Mouse (Mus musculus) neural tube, embryonic 11.5 days (tissue): ENCODE data around the gene Rnf186. TPM values are rescaled to one million over a fixed set of nuclear protein-coding genes. Genes with fewer than 3 reads are reported as not detected.
"Not testable (repeated sequence)": the region's sequence is repeated elsewhere in the genome, so short reads cannot be mapped to it uniquely, and the experiment has no call there.

Experiments
- ATAC-seq: fragments of 200-750 bp; cut with Nextera tagmentation; 2 replicates; pipeline ENCODE4 v1.8.0; 2017; ENCODE audit warnings: moderate number of reproducible peaks, mild to moderate bottlenecking, moderate TSS enrichment, moderate library complexity; ENCODE audit not compliant: insufficient read depth, low FRiP score, low TSS enrichment
- DNase-seq: peaks from one replicate; pipeline ENCODE4 v3.0.0-alpha.2; 2015; ENCODE audit warnings: low spot score
- H3K27ac ChIP-seq: fragments of 300-500 bp; sonication (generic); 2 replicates; pipeline ENCODE4 v1.5.1; 2014; ENCODE audit warnings: low read depth, mild to moderate bottlenecking, low read length
- H3K27me3 ChIP-seq: fragments of 300-500 bp; sonication (generic); 2 replicates; pipeline ENCODE4 v1.6.1; 2014; ENCODE audit warnings: mild to moderate bottlenecking, low read length, mixed read lengths; ENCODE audit not compliant: control insufficient read depth, insufficient read depth
- H3K36me3 ChIP-seq: fragments of 300-500 bp; sonication (generic); 2 replicates; pipeline ENCODE4 v1.6.1; 2014; ENCODE audit warnings: mild to moderate bottlenecking, low read length, moderate library complexity, mixed read lengths; ENCODE audit not compliant: control insufficient read depth, insufficient read depth
- H3K4me1 ChIP-seq: fragments of 300-500 bp; sonication (generic); 2 replicates; pipeline ENCODE4 v1.6.1; 2014; ENCODE audit warnings: low read length, mixed read lengths; ENCODE audit not compliant: control insufficient read depth, insufficient read depth
- H3K4me2 ChIP-seq: fragments of 300-500 bp; sonication (generic); 2 replicates; pipeline ENCODE4 v1.6.1; 2014; ENCODE audit warnings: low read depth, mild to moderate bottlenecking, moderate library complexity
- H3K4me3 ChIP-seq: fragments of 300-500 bp; sonication (generic); 2 replicates; pipeline ENCODE4 v1.5.1; 2014; ENCODE audit warnings: low read depth, low read length
- H3K9ac ChIP-seq: fragments of 300-500 bp; sonication (generic); 2 replicates; pipeline ENCODE4 v1.6.1; 2014; ENCODE audit warnings: mild to moderate bottlenecking, low read length
- H3K9me3 ChIP-seq: fragments of 300-500 bp; sonication (generic); 2 replicates; pipeline ENCODE4 v1.6.1; 2016; ENCODE audit warnings: low read length; ENCODE audit not compliant: control insufficient read depth
- WGBS: fragments of 180-500 bp; shearing (Covaris S2); extraction: QIAGEN DNeasy Blood & Tissue Kit; methylation state at CpG from one replicate; pipeline ENCODE4 v1.1.7; 2014; 5-methylcytosine and 5-hydroxymethylcytosine counted together
- polyA plus RNA-seq: library from polyadenylated mRNA; unstranded; fragments of >200 nt; fragmentation: Nextera tagmentation; extraction: Ambion mirVana; gene quantifications from 2 replicates; pipeline ENCODE4 v1.2.1, GENCODE M21; 2014

Rnf186 gene
- polyA plus RNA-seq, 1 experiment from 2014 or later, result not detected

GRCm38 (mm10) chr4:138974540-138974939 lies 7.6 kb downstream of the Rnf186 start:
- H3K4me2 ChIP-seq, DNase-seq, H3K9me3 ChIP-seq, H3K4me1 ChIP-seq, H3K27ac ChIP-seq, H3K27me3 ChIP-seq, H3K9ac ChIP-seq, ATAC-seq, H3K36me3 ChIP-seq, H3K4me3 ChIP-seq: not testable (repeated sequence)
- WGBS, result 80% methylated on average over 2 of the region's 2 CpGs

DNA sequence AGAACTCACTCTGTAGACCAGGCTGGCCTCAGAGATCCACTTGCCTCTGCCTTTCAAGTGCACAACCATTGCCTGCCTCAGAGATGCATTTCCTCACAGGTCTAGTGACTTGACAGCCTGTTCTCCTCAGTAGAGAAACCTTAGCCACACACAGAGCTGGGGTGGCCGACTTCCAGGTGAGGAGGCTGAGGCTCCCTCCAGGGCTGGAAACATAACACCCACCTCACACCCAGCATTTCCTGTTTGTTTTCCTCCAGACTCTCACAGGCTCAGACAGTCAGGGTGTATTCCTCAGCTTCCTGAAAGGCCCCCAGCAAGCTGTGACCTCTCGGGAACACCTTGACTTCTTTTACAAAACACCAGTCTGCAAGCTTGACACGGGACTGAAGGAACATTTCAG lies 8.3 kb downstream of the Rnf186 start:
- H3K9ac ChIP-seq, result no peak overlapping the region
- no peak overlapping the region for H3K4me2 ChIP-seq
- WGBS, result 57% methylated on average over 3 of the region's 3 CpGs
- DNase-seq (no peak), ATAC-seq (no peak)
- no peak overlapping the region for H3K4me3 ChIP-seq
- H3K9me3 ChIP-seq, result no peaks in the 10 kb centered on the region
- H3K36me3 ChIP-seq, result no peaks in the 10 kb centered on the region
- peaks cover 5% of the 10 kb centered on the region for H3K4me1 ChIP-seq
- no peaks in the 10 kb centered on the region for H3K27me3 ChIP-seq
- H3K27ac ChIP-seq, result no peak overlapping the region

DNA sequence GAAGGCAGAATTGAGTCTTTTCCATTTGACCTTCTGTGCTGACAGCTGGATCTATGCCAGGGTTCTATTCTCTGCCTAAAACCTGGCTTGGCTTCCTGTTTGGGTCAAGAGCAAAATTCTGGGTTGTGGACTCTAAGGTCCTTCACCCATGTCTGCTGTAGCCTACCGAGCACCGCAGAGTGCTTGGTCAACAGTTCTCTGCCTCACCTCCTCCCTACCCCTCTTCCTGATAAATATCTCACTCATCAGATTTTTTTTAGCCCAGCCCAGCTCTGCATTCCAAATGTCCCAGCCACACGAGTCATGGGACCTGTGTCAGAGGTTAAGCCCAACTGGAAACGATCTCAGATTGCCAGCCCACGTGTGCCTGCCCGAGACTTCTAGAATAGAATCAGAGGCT lies 9.1 kb downstream of the Rnf186 start:
- H3K9ac ChIP-seq, result no peak overlapping the region
- H3K9me3 ChIP-seq, result no peaks in the 10 kb centered on the region
- peaks cover 5% of the 10 kb centered on the region for H3K4me1 ChIP-seq
- no peak overlapping the region for H3K27ac ChIP-seq
- ATAC-seq (no peak), DNase-seq (no peak)
- H3K27me3 ChIP-seq, result no peaks in the 10 kb centered on the region
- WGBS, result 77% methylated on average over 6 of the region's 6 CpGs
- H3K36me3 ChIP-seq, result no peaks in the 10 kb centered on the region
- no peak overlapping the region for H3K4me2 ChIP-seq
- no peak overlapping the region for H3K4me3 ChIP-seq

DNA sequence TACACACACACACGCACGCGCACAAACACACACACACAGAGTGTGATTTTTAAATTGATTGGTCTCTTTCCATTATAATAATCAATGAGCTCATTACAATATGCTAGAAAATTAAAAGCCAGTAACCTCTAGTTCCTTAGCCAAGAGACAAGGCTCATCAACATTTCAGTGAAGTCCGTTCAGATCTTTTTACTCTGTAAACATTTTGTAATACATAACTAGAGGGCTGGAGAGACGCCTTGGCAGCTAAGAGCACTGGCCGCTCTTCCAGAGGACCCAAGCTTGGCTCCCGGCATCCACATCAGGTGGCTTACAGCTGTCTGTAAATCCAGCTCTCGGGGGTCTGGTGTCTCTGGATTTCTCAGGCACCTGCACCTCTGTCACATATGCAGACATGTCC lies 13.1 kb downstream of the Rnf186 start:
- H3K36me3 ChIP-seq, result no peaks in the 10 kb centered on the region
- no peaks in the 10 kb centered on the region for H3K4me1 ChIP-seq
- DNase-seq, result no peak
- WGBS, result 89% methylated on average over 8 of the region's 8 CpGs
- H3K9me3 ChIP-seq, result no peaks in the 10 kb centered on the region; the same call in 1 of the 2 replicates
- no peak overlapping the region for H3K4me3 ChIP-seq
- H3K4me2 ChIP-seq, result no peak overlapping the region
- H3K27ac ChIP-seq, result no peak overlapping the region
- H3K27me3 ChIP-seq, result no peaks in the 10 kb centered on the region
- no peak overlapping the region for H3K9ac ChIP-seq
- no peak for ATAC-seq

- no peaks in the 10 kb centered on the region; the same call in 1 of the 2 replicates for H3K9me3 ChIP-seq
- no peaks in the 10 kb centered on the region for H3K4me1 ChIP-seq
- H3K9ac ChIP-seq, result no peak overlapping the region
- WGBS, result 21% methylated on average over 12 of the region's 12 CpGs
- H3K36me3 ChIP-seq, result no peaks in the 10 kb centered on the region
- no peak overlapping the region for H3K4me3 ChIP-seq
- no peaks in the 10 kb centered on the region for H3K27me3 ChIP-seq
- no peak for DNase-seq
- no peak overlapping the region for H3K4me2 ChIP-seq
- H3K27ac ChIP-seq, result no peak overlapping the region
- ATAC-seq, result no peak
Measured at GRCm38 (mm10) chr4:138980771-138981420, 14.0 kb downstream of the Rnf186 start.

DNA sequence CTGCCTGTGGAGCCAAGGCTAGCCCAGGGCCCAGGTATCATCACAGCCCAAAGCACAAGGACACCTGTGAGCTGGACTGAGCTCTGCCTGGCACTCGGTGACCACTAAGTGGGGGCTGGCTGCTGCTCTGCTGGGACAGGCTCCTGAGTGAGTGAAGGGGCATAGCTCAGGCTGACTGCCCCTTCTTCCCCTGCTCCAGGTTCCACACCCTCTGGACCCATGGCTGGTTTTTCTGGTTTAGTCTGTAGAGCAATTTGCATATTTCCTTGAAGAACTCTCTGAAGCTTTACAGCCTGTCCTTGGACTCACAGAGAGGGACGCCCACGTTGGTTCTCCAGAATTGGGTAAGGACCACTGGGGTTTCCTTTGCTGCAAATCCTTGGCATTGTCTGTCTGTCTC lies 16.5 kb downstream of the Rnf186 start:
- Histone ChIP-seq H3K9me3 (no peaks in the 10 kb centered on the region; the same call in 1 of the 2 replicates), H3K9ac (no peak overlapping the region), H3K4me3 (no peak overlapping the region), H3K27me3 (no peaks in the 10 kb centered on the region), H3K27ac (no peak overlapping the region), H3K4me1 (no peaks in the 10 kb centered on the region), H3K36me3 (no peaks in the 10 kb centered on the region), H3K4me2 (no peak overlapping the region)
- 71% methylated on average over 3 of the region's 3 CpGs for WGBS
- DNase-seq (no peak), ATAC-seq (no peak)

- H3K4me1 ChIP-seq, result no peaks in the 10 kb centered on the region
- no peak overlapping the region for H3K27ac ChIP-seq
- no peak overlapping the region for H3K4me3 ChIP-seq
- DNase-seq (no peak), ATAC-seq (no peak)
- H3K9ac ChIP-seq, result no peak overlapping the region
- no peaks in the 10 kb centered on the region; the same call in 1 of the 2 replicates for H3K9me3 ChIP-seq
- no peaks in the 10 kb centered on the region for H3K27me3 ChIP-seq
- H3K4me2 ChIP-seq, result no peak overlapping the region
- 75% methylated on average over 7 of the region's 7 CpGs for WGBS
- H3K36me3 ChIP-seq, result no peaks in the 10 kb centered on the region
Measured at GRCm38 (mm10) chr4:138984744-138985143, 17.8 kb downstream of the Rnf186 start.

GRCm38 (mm10) chr4:138986280-138986679 lies 19.4 kb downstream of the Rnf186 start:
- no peak for DNase-seq
- Histone ChIP-seq H3K27ac (no peak overlapping the region), H3K4me2 (no peak overlapping the region), H3K36me3 (no peaks in the 10 kb centered on the region), H3K27me3 (no peaks in the 10 kb centered on the region), H3K4me1 (no peaks in the 10 kb centered on the region), H3K9ac (no peak overlapping the region), H3K4me3 (no peak overlapping the region), H3K9me3 (no peaks in the 10 kb centered on the region; the same call in 1 of the 2 replicates)
- ATAC-seq, result no peak
- 43% methylated on average over 5 of the region's 5 CpGs for WGBS

DNA sequence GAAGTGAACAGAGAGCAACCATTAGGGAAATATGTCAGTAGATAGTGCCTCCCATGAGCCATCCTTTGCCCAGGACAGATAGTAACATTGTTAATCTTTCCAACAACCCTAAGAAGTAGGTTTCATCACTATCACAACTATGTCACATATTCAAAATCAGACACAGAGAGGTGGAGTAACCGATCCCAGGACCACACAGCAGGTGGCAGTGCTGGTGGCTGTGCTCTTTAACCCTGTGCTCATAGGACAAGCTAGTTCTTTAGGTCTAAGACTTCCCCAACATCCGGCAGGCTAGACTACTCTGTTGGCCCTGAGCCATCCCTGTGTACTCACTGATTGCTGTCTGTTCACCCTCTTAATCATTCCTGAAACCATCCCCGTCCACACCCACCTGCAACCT lies 27.5 kb downstream of the Rnf186 start:
- H3K27me3 ChIP-seq, result no peaks in the 10 kb centered on the region
- no peaks in the 10 kb centered on the region for H3K36me3 ChIP-seq
- no peak overlapping the region for H3K4me2 ChIP-seq
- no peak overlapping the region for H3K9ac ChIP-seq
- ATAC-seq, result no peak
- H3K4me1 ChIP-seq, result no peaks in the 10 kb centered on the region
- H3K4me3 ChIP-seq, result no peak overlapping the region
- H3K27ac ChIP-seq, result no peak overlapping the region
- no peak for DNase-seq
- no peaks in the 10 kb centered on the region for H3K9me3 ChIP-seq
- 81% methylated on average over 3 of the region's 3 CpGs for WGBS
